ENCODE assay signal across 8 mouse cellular contexts in the genomic region with DNA sequence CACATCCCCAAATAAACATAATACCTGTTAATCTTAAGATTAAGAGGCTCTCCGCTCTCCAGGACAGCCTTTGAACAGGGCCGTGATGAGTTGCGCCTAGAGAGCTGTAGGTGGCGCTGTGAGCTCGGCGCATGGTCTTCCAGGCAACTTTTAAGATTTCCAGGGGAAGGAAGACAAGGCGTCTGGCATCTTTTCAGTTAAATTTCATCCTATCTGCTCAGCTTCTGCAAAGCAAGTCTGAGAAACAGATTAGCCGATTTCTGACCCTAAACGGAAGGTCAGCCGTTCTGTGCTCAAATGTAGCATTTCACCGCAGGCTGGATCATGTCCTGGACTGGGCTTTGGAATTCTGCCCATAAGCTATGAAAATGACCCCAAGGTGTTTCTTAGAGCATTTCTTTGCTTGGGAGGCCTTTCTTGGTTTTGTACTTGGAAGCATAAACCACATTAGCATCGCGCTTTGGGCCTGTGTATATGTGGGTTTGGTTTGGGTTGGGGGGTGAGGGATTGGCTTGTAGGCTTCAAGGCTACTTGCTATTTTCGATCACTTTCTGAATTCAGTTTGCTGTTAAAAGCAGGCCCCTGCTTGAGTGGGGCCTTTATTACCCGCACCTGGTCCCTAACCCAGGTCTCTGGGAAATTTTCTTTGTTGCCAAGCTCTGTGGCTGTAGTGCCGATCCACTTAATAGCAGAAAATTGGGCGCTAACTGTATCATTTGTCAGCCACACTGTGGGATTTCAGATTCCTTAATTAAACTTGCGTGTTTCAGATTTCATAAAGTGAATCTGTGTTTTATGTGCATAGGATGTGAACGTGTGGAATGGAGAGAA.
A peak's percentile ranks its signal among the peaks of the same experiment; 100 is the strongest.
DNase-seq lines count a peak whose midpoint lies in the region; ATAC-seq lines count a peak whose summit lies in the region.

No protein-coding gene starts in this region.

- peak; percentile 50 for DNase-seq in kidney, adult 18-20 months
- no peak for DNase-seq in kidney, adult 11 months
- peak; percentile 37 to 64 for DNase-seq in cerebellum, postnatal 4 days (ENCODE audit: low spot score in 2 of 2)
- DNase-seq in heart, adult 8-10 months (ENCODE audit: low spot score): peak; percentile 7
- DNase-seq in kidney, adult 9 months: peak; percentile 63
- peak; percentile 72 for DNase-seq in limb, embryonic 11.5 days (ENCODE audit: low spot score)
- peak; percentile 5 for DNase-seq in naive thymus-derived CD4-positive, alpha-beta T cell, adult 2 months (ENCODE audit: low read depth)
- peak; percentile 48 for DNase-seq in thymus, postnatal 0 days (ENCODE audit: low spot score)

- H3K27me3 ChIP-seq in limb, embryonic 11.5 days (ENCODE audit: control insufficient read depth, insufficient read depth, low read length): no peaks in the 10 kb centered on the region

- H3K4me3 ChIP-seq in limb, embryonic 11.5 days (ENCODE audit: low read depth, low read length): no peak overlapping the region

- no peaks in the 10 kb centered on the region for H3K36me3 ChIP-seq in limb, embryonic 11.5 days (ENCODE audit: control insufficient read depth, insufficient read depth, low read length)

- H3K9ac ChIP-seq in limb, embryonic 11.5 days (ENCODE audit: low read length): no peak overlapping the region

- no peak overlapping the region for H3K4me2 ChIP-seq in limb, embryonic 11.5 days (ENCODE audit: low read depth, severe bottlenecking)

- no peaks in the 10 kb centered on the region for H3K9me3 ChIP-seq in limb, embryonic 11.5 days (ENCODE audit: control insufficient read depth, low read length)

- H3K4me1 ChIP-seq in limb, embryonic 11.5 days (ENCODE audit: control insufficient read depth, insufficient read depth, low read length): 0 out of 2 replicates have a peak, but pooled peaks cover 2% of the 10 kb centered on the region

- H3K27ac ChIP-seq in limb, embryonic 11.5 days (replicated peaks; ENCODE audit: low read depth, low read length): no peak overlapping the region

- peak; percentile 54; the same call in 1 of the 2 replicates for ATAC-seq in limb, embryonic 11.5 days (ENCODE audit: insufficient number of reproducible peaks, low FRiP score, low TSS enrichment, low read depth)

- 37% methylated on average over 19 of the region's 19 CpGs for WGBS in limb, embryonic 11.5 days
